Mouse (Mus musculus) cortical plate, adult 2 months (tissue): ENCODE results near the gene Vwa3b. TPM values are rescaled to one million over a fixed set of nuclear protein-coding genes. Genes with fewer than 3 reads are reported as not detected.

Experiments
- H3K27ac ChIP-seq: fragments of 200-500 bp; 2 replicates; pipeline ENCODE4 v1.5.1; 2012; ENCODE audit warnings: low read length, control low read depth, inconsistent platforms; ENCODE audit not compliant: insufficient read depth
- H3K4me1 ChIP-seq: fragments of 200-500 bp; 2 replicates; pipeline ENCODE4 v1.6.1; 2011; ENCODE audit warnings: low read length; ENCODE audit not compliant: control insufficient read depth, insufficient read depth
- H3K4me3 ChIP-seq: fragments of 200-500 bp; 2 replicates; pipeline ENCODE4 v1.5.1; 2011; ENCODE audit warnings: mild to moderate bottlenecking, low read length, control low read depth; ENCODE audit not compliant: insufficient read depth
- CTCF ChIP-seq: fragments of 200-500 bp; IDR thresholded peaks from 2 replicates; pipeline ENCODE4 v1.5.1; 2011; ENCODE audit warnings: mild to moderate bottlenecking, control low read depth, low read length; ENCODE audit not compliant: insufficient read depth; ENCODE audit errors: extremely low read depth
- POLR2A ChIP-seq: fragments of 200-500 bp; IDR thresholded peaks from 2 replicates; pipeline ENCODE4 v1.6.1; 2011; ENCODE audit warnings: mild to moderate bottlenecking, low read length, control low read depth; ENCODE audit not compliant: insufficient read depth; ENCODE audit errors: extremely low read depth
- polyA plus RNA-seq: library from polyadenylated mRNA; depleted of rRNA; stranded (reverse); fragments of >200 nt; gene quantifications from 2 replicates; pipeline ENCODE4 v1.2.3, GENCODE M21; 2012

Gene Vwa3b
- polyA plus RNA-seq, 1 experiment = 0.42 TPM

- H3K4me3 ChIP-seq = no peak overlapping the region
- TF ChIP-seq POLR2A = no peak
- TF ChIP-seq CTCF = no peak
- no peak overlapping the region for H3K27ac ChIP-seq
- no peaks in the 10 kb centered on the region for H3K4me1 ChIP-seq
These were observed 19.1 kb downstream of the Vwa3b start for GRCm38 (mm10) chr1:37045472-37045871.

- Histone ChIP-seq H3K27ac (no peak overlapping the region), H3K4me3 (no peak overlapping the region)
These were observed 22.8 kb downstream of the Vwa3b start for GRCm38 (mm10) chr1:37049159-37049558.

GRCm38 (mm10) chr1:37053691-37054090 lies 27.3 kb downstream of the Vwa3b start:
- H3K4me1 ChIP-seq = no peaks in the 10 kb centered on the region
- TF ChIP-seq POLR2A (no peak), CTCF (no peak)
- H3K4me3 ChIP-seq = no peak overlapping the region
- no peak overlapping the region for H3K27ac ChIP-seq

More at GRCm38 (mm10) chr1:37049159-37049558, 22.8 kb downstream of the Vwa3b start:
- H3K4me1 ChIP-seq = no peaks in the 10 kb centered on the region
- TF ChIP-seq POLR2A = no peak
- TF ChIP-seq CTCF = no peak

- Histone ChIP-seq H3K4me3 (no peak overlapping the region), H3K4me1 (no peaks in the 10 kb centered on the region), H3K27ac (no peak overlapping the region)
- TF ChIP-seq CTCF (no peak), POLR2A (no peak)
These were observed 30.6 kb downstream of the Vwa3b start for GRCm38 (mm10) chr1:37056831-37057561.

- H3K4me3 ChIP-seq = no peak overlapping the region
- H3K27ac ChIP-seq = no peak overlapping the region
- TF ChIP-seq CTCF (no peak), POLR2A (no peak)
These were observed 34.5 kb downstream of the Vwa3b start for GRCm38 (mm10) chr1:37060856-37061255.

GRCm38 (mm10) chr1:37063053-37063452 lies 36.7 kb downstream of the Vwa3b start:
- Histone ChIP-seq H3K27ac (no peak overlapping the region), H3K4me1 (no peaks in the 10 kb centered on the region), H3K4me3 (no peak overlapping the region)
- no peak for TF ChIP-seq CTCF
- no peak for TF ChIP-seq POLR2A

More at GRCm38 (mm10) chr1:37060856-37061255, 34.5 kb downstream of the Vwa3b start:
- no peaks in the 10 kb centered on the region for H3K4me1 ChIP-seq

- no peak overlapping the region for H3K27ac ChIP-seq
- H3K4me1 ChIP-seq = no peaks in the 10 kb centered on the region
These were observed 37.4 kb downstream of the Vwa3b start for GRCm38 (mm10) chr1:37063841-37064240.

GRCm38 (mm10) chr1:37065658-37066412 lies 39.4 kb downstream of the Vwa3b start:
- H3K27ac ChIP-seq = no peak overlapping the region
- no peaks in the 10 kb centered on the region for H3K4me1 ChIP-seq
- no peak for TF ChIP-seq CTCF
- no peak for TF ChIP-seq POLR2A
- H3K4me3 ChIP-seq = no peak overlapping the region

More at GRCm38 (mm10) chr1:37063841-37064240, 37.4 kb downstream of the Vwa3b start:
- H3K4me3 ChIP-seq = no peak overlapping the region
- TF ChIP-seq POLR2A (no peak), CTCF (no peak)

GRCm38 (mm10) chr1:37075759-37076158 lies 49.4 kb downstream of the Vwa3b start:
- no peak for TF ChIP-seq CTCF
- no peak for TF ChIP-seq POLR2A

More at GRCm38 (mm10) chr1:37075759-37076158, 49.4 kb downstream of the Vwa3b start:
- no peak overlapping the region for H3K27ac ChIP-seq
- peaks cover 1% of the 10 kb centered on the region; the same call in 1 of the 2 replicates for H3K4me1 ChIP-seq
- H3K4me3 ChIP-seq = no peak overlapping the region
